Mouse (Mus musculus) neutrophil, adult 83 days (primary cell): ENCODE measurements around the gene Tapbp. TPM values are rescaled to one million over a fixed set of nuclear protein-coding genes. Genes with fewer than 3 reads are reported as not detected.

Experiments
- total RNA-seq, 2 experiments: library from RNA; stranded (reverse); gene quantifications; one replicate each; pipeline ENCODE4 v1.2.4; 2023

The Tapbp gene
- total RNA-seq, result 100 to 1,000 TPM; 223 to 251 TPM

GRCm38 (mm10) chr17:33915671-33916250, at the start of gene Tapbp, which contains the start of gene Zbtb22:
Gene Tapbp (plus strand): TSS chr17:33915899.
Gene Zbtb22 (plus strand): TSS chr17:33915904.

DNA sequence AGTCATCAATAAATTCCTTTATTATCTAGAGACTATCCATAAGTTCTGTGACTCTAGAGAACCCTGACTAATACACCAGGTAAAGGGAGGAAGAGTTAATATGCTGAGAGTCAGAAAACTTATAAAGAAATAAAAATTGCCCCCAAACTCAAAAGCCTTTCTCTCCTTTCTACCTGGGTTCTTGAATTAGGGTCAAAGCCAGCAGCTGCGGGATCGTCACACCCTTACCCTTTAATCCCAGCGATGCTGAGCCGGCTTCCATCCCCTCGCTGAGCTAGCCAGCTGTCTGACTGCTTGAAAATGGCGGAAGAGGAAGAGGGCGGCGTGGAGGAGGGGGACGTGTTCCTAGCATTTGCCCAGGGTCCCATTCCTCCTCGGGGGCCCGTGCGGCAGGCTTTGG, 42.2 kb upstream of the Tapbp start, which contains the start of gene Gm7029:
TSS of gene Gm7029 (plus strand) at position 301 of the 400 bp plus-strand sequence.

GRCm38 (mm10) chr17:33890533-33891059, 25.1 kb upstream of the Tapbp start, which contains the start of gene Kifc1:
Gene Kifc1 (minus strand): TSS chr17:33890661.

GRCm38 (mm10) chr17:33904835-33905234, 10.9 kb upstream of the Tapbp start, which contains the start of gene Platr17:
Gene Platr17 (plus strand): TSS chr17:33905135.

GRCm38 (mm10) chr17:33909077-33909868, 6.4 kb upstream of the Tapbp start, which contains the start of gene Daxx:
Gene Daxx (plus strand): TSS chr17:33909414.

GRCm38 (mm10) chr17:33929371-33930279, 13.9 kb downstream of the Tapbp start, which contains the start of gene Rgl2:
Gene Rgl2 (plus strand): TSS chr17:33929543.

GRCm38 (mm10) chr17:33940206-33940805, 24.6 kb downstream of the Tapbp start, which contains the start of the genes Pfdn6 and Wdr46:
Gene Pfdn6 (minus strand): TSS chr17:33940343.
Gene Wdr46 (plus strand): TSS chr17:33940660.

GRCm38 (mm10) chr17:33951021-33951946, 35.6 kb downstream of the Tapbp start, which contains the start of gene B3galt4:
Gene B3galt4 (minus strand): TSS chr17:33951488.

DNA sequence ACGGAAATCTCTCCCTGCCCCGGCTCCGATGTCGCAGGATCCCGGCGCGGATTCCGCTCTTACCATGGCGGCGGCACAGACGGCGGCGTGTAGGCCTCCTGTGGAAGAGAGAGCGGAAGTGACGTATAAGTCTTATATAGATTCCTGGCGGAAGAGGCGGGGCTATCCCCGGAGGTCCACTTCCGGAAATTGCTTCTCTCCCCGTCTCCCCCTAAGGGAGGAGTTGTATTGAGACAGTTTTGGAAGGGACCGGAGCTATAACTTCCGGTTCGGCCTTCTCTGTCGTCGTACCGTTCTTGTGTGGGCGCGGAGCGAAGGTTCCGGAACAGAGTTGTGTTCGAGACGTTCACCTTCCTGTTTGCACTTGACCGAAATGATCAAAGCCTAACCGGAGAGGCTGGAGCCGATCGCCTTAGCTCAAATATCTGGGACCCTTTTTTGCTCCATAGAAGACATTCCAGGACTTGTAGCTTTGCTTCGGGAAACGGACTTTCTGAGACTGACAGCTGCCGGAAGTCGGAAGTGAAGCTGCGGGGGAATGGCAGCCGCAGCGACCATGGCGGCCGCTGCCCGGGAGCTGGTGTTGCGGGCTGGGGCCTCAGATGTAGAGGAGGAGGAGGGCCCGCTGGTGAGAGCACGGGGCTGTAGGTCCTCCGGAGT, 40.0 kb downstream of the Tapbp start, which contains the start of the genes Vps52 and Rps18:
TSS of gene Vps52 (plus strand) at position 258 of the 660 bp plus-strand sequence.
TSS of gene Rps18 (minus strand) at position 447 of the 660 bp plus-strand sequence.

Other genes starting within 250 kb of the Tapbp start
- 100 to 1,000 TPM; 176 to 180 TPM for gene Hnrnpm, start 229.0 kb upstream of the Tapbp start, total RNA-seq
- 10 to 100 TPM; 53.2 to 58.4 TPM for gene March2, start 197.2 kb upstream of the Tapbp start, total RNA-seq
- 100 to 1,000 TPM; 157 to 164 TPM for gene Rab11b, start 155.4 kb upstream of the Tapbp start, total RNA-seq
- gene Angptl4, start 134.1 kb upstream of the Tapbp start, total RNA-seq, result 1 to 10 TPM; 1.9 to 2.0 TPM
- 1 to 10 TPM; 4.7 to 6.3 TPM for gene Kank3, start 105.4 kb upstream of the Tapbp start, total RNA-seq
- gene Rps28, start 91.3 kb upstream of the Tapbp start, total RNA-seq, result 1,000 to 10,000 TPM; 1,192 to 1,292 TPM
- gene Ndufa7, start 91.3 kb upstream of the Tapbp start, total RNA-seq, result 100 to 1,000 TPM; 111 TPM
- 1 to 10 TPM; 1.4 to 1.6 TPM for gene Cd320, start 72.8 kb upstream of the Tapbp start, total RNA-seq
- not detected for gene Gm7029, start 42.1 kb upstream of the Tapbp start, total RNA-seq
- 10 to 100 TPM; 43.5 to 51.2 TPM for gene Kifc1, start 25.2 kb upstream of the Tapbp start, total RNA-seq
- under 1 TPM in 1 of 2 experiments, not detected in 1; 0.75 TPM for gene Platr17, start 10.8 kb upstream of the Tapbp start, total RNA-seq
- 10 to 100 TPM; 31.0 to 43.2 TPM for gene Daxx, start 6.5 kb upstream of the Tapbp start, total RNA-seq
- gene Zbtb22, start within 50 bp of the Tapbp start, total RNA-seq, result 10 to 100 TPM; 33.5 to 33.8 TPM
- 100 to 1,000 TPM; 227 to 229 TPM for gene Rgl2, start 13.6 kb downstream of the Tapbp start, total RNA-seq
- 10 to 100 TPM; 47.8 to 54.5 TPM for gene Pfdn6, start 24.4 kb downstream of the Tapbp start, total RNA-seq
- 10 to 100 TPM; 21.7 to 22.4 TPM for gene Wdr46, start 24.8 kb downstream of the Tapbp start, total RNA-seq
- gene B3galt4, start 35.6 kb downstream of the Tapbp start, total RNA-seq, result 10 to 100 TPM; 10.3 to 10.5 TPM
- 10 to 100 TPM; 54.0 to 58.9 TPM for gene Vps52, start 39.9 kb downstream of the Tapbp start, total RNA-seq
- 100 to 1,000 TPM; 476 to 509 TPM for gene Rps18, start 40.1 kb downstream of the Tapbp start, total RNA-seq
- 1,000 to 10,000 TPM; 1,097 to 1,101 TPM for gene H2-K1, start 84.4 kb downstream of the Tapbp start, total RNA-seq
- 10 to 100 TPM in 1 of 2 experiments, 1 to 10 TPM in 1; 8.4 to 13.9 TPM for gene Ring1, start 108.8 kb downstream of the Tapbp start, total RNA-seq
- gene H2-Ke6, start 112.2 kb downstream of the Tapbp start, total RNA-seq, result 10 to 100 TPM; 59.9 to 61.3 TPM
- 10 to 100 TPM; 60.8 to 68.3 TPM for gene Slc39a7, start 115.8 kb downstream of the Tapbp start, total RNA-seq
- gene Rxrb, start 115.9 kb downstream of the Tapbp start, total RNA-seq, result 10 to 100 TPM; 45.9 to 68.6 TPM
- 10 to 100 TPM; 16.6 to 17.7 TPM for gene Col11a2, start 123.5 kb downstream of the Tapbp start, total RNA-seq
- gene H2-Oa, start 176.4 kb downstream of the Tapbp start, total RNA-seq, result 1 to 10 TPM; 1.1 to 1.9 TPM
- gene H2-DMa, start 203.6 kb downstream of the Tapbp start, total RNA-seq, result 10 to 100 TPM; 57.6 to 63.6 TPM
- 100 to 1,000 TPM; 215 to 218 TPM for gene Brd2, start 206.7 kb downstream of the Tapbp start, total RNA-seq
- 10 to 100 TPM; 22.7 to 25.3 TPM for gene H2-DMb2, start 227.4 kb downstream of the Tapbp start, total RNA-seq
- gene H2-DMb1, start 237.2 kb downstream of the Tapbp start, total RNA-seq, result 10 to 100 TPM; 33.3 to 51.5 TPM